Mouse (Mus musculus) cerebellum, postnatal 4 days (tissue): ENCODE data around the gene Map2k4.

ENCODE experiments used
- DNase-seq, 2 experiments: peaks; one replicate each; pipeline ENCODE4 v3.0.0; 2022; ENCODE audit warnings: low spot score in 2 of 2, mixed read lengths in 1 of 2

Gene Map2k4

DNA sequence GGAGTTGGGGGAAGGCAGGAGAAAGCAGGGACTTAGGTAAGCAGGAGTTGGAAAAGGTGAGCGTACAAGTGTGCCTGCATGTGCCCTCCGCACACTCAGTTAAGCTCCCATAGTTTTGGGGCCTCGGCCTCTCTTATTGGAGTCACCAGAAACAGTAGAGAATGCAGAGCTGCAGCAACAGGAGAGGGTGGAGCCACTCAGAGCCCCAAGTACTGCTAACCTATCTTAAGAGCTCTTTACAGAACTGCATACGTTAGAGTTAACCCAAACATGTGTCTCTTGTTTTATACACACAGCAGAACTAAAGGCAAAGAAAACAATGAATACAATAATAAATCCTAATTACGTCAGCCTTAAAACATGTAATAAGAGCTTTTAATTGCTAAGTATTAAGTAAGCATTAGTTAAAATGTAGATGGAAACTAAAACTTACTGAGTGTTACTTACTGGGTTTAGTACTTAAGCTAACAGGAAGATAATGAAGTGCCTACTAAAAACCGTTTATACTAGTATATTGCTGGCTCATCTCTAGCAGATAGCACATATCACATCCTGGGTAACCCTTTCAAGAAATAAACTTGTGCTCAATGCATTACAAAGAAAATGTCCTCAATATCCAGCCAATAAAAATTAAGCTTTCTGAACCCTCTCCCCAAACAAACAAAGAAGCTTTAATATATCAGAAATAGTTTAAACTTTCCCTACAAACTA is 14.0 kb downstream of the Map2k4 start:
- DNase-seq = no peak

- no peak for DNase-seq
These were observed 14.6 kb downstream of the Map2k4 start for GRCm38 (mm10) chr11:65773535-65773934.

GRCm38 (mm10) chr11:65771546-65771945 is 16.6 kb downstream of the Map2k4 start:
- DNase-seq = no peak

DNA sequence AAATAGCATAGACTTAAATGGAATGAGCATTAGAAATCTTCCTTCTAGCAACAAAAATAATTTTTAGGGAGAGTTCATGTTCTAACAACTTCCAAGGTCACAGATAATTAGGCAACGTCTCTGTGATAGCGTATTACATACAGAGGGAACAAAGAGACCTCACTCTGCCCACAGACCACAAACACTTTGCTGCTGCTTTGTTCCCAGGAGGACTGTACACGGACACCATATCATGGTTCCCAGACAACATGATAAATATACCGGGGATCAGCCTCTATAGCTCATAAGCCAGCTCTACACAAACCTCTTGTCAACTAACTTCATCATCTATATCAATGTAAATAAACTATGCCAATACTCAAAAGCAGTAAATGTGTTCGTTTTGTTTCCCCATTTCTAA is 18.1 kb downstream of the Map2k4 start:
- DNase-seq = no peak

DNA sequence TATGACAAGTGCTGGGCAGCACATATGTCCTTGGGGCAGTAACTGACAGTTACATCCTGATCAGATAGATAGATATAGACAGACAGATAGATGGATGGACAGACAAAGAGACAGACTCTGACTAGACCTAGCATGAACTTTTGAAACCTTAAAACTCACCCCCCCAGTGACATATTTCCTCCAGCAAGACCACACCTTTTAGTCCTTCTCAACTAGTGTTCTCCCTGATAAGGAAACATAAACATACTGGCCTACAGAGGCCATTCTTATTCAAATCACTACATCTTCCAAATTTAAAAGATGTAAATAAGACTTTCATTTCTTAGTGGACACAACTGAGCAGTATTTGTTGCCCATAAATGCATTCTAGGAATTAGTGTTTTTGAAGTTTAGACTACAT is 19.7 kb downstream of the Map2k4 start:
- DNase-seq = no peak

- no peak for DNase-seq
These were observed 27.2 kb downstream of the Map2k4 start for GRCm38 (mm10) chr11:65760912-65761311.

DNA sequence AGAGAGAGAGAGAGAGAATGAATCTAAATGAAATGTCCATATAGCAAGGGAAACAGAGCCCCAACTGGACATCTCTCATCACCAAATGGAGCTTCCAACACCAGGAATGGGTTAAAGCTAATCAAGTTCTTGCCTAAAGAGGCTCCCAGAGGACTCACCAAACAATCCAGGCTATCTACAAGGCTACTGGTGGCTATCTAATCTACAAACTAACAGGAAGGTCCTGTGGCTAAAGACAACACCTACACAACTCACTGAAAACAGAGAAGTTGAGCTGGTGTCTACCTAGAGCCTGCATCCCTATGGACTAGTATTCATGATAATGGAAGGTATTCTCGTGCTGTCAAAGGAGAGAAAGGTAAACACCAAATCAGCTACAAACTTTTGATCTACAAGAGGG is 28.7 kb downstream of the Map2k4 start:
- DNase-seq = no peak

DNA sequence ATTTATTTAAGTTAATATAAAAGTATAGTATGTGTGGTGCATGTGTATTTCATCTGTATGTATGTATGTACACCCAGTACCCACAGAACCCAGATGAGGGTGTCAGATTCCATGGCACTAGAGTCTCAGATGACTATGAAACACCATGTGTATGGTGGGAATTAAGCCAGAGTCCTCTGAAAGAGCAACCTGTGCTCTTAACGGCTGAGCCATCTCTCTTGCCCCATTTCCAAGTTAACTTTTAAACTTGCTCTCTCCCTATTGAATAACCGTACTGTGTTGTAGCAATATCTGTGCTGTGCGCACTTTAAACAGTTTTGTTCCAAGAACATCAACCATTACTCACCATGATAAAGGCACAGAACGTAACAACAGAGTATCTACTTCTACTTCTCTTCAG is 33.9 kb downstream of the Map2k4 start:
- DNase-seq = no peak

GRCm38 (mm10) chr11:65753593-65753992 is 34.5 kb downstream of the Map2k4 start:
- no peak for DNase-seq

GRCm38 (mm10) chr11:65750546-65750945 is 37.6 kb downstream of the Map2k4 start:
- DNase-seq = no peak

DNA sequence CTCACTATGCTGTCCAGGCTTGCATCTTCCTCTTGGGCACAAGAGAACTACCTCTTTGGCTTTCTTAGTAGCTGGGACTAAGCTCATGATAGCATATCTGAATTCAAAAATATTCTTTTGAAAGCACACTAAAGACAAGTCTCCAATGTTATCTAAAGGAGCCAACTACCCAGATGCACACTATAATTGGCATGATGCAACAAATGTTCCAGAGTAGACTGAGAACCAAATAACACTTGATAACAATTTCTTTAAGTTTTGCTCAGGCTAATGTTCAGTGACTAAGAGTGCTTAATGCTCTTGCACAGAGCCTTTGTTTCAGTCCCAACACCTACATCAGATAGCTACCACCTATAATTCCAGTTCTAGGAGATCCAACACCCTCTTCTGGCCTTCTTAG is 40.7 kb downstream of the Map2k4 start:
- DNase-seq = no peak

DNA sequence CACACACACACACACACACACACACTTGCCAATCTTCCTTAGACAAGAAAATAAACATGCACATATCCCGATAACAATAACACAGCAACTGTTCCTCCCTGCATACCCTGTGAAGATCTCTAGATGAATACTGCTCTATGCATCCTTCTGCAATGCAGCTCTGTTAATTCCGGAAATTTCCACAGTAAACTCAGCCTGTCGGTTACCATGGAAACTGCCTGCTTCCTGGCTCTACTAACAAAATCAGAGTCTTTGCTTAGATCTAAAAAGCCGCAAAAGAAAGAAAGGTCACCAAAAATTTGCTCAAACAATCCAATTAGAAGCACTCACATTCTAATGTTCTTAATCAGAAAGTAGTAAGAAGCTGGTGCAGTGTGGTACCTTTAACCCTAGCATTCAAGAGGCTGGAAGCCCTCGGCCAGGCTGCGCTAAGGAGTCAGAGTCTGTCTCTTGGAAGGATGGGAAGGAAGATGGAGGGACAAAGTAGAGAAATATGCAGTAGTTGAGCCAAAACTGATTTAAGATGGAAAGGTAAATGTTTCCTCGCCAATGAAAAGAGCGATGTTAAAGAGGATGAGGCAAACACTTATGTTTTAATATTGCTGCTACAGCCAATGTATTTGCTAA is 42.3 kb downstream of the Map2k4 start:
- no peak for DNase-seq

DNA sequence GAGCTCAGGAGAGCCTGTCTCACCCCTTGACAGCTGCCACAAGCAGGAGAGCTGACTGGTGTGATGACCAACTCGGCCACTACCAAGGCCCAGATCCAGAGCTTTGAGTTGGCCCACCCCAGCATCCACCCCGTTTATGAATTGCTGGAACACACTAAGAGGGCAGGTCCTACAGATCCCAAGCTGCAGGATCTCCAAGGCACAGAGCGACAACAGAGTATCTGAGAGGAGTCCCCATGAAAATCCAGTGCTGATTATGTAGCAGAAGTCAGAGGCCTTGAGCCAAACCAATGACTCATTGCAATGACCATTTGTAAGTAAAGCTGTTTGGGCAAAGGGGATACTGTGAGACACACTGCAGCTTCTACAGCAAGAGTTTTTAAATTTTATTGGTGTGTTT is 44.2 kb downstream of the Map2k4 start:
- DNase-seq = no peak

- DNase-seq = no peak
These were observed 47.3 kb downstream of the Map2k4 start for GRCm38 (mm10) chr11:65740811-65741210.

GRCm38 (mm10) chr11:65740390-65740789 is 47.7 kb downstream of the Map2k4 start:
- no peak for DNase-seq

DNA sequence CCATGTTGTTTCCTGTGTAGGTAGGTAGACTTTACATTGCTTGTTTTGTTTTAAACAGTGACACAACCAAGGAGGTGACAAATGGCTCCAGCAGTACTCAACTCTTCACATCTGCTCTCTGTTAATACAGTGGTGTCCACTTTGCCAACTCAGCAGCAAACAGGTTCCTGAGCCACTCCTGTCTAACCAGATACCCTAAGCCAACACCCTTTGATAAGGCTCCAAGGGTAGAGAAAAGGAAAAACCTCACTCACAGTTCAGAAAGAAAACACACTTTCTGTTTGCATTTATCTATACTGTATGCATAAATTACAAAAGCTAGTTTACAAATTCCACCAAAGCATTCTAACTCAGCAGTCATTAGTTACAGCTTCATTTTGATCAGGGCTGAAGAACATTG is 48.2 kb downstream of the Map2k4 start:
- no peak for DNase-seq

- DNase-seq = no peak
These were observed 53.4 kb downstream of the Map2k4 start for GRCm38 (mm10) chr11:65734656-65735055.

GRCm38 (mm10) chr11:65729623-65730217 is 58.4 kb downstream of the Map2k4 start:
- no peak for DNase-seq

- no peak for DNase-seq
These were observed 59.2 kb downstream of the Map2k4 start for GRCm38 (mm10) chr11:65728906-65729305.

GRCm38 (mm10) chr11:65723715-65724114 is 64.4 kb downstream of the Map2k4 start:
- no peak for DNase-seq

GRCm38 (mm10) chr11:65721615-65722014 is 66.5 kb downstream of the Map2k4 start:
- DNase-seq = no peak

DNA sequence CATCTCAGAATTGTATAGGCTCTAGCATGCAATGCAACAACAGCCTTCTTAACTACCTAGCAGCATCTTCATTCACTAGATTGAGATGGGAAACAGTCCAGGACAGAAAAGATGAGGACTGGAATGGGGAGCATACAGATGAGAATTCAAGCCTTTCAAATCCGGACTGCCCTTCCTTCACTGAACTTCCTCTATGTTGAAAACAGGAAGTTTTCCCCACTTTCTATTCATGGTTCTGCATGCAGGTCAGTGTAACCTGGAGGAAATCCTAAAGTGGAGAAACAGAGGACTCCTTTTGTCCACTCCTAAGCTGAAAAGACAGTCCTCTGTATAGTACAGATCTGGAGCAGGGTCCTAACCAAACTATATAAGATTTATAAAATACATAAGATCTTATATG is 68.1 kb downstream of the Map2k4 start:
- DNase-seq = no peak

DNA sequence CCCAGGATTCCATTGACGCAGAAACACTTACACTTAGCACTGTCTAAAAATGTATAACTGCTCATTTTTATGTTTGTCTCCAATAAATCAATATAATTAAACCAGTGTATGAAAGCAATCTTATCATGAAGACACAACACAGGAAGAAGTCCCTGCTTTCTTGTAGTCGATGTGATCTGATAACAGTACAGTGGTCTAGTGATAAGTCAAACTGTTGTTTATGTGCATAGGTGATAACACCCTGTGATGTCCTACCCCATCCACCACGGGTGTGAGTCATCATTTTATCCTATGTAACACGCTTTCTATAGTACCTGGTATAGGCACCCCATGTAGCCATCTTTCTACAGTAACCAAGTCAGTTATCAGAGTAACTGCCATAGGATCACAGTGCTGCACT is 74.3 kb downstream of the Map2k4 start:
- DNase-seq = no peak
